Mouse (Mus musculus) MEL-GATA-1-ER (cell line): ENCODE measurements around the gene Hspa12a.

Experiments used
- DNase-seq: peaks from one replicate; pipeline ENCODE4 v3.0.0-alpha.2; 2012; ENCODE audit warnings: low read depth; ENCODE audit errors: extremely low read depth

The Hspa12a gene

GRCm38 (mm10) chr19:58823301-58823700 is 120.2 kb downstream of the Hspa12a start:
- DNase-seq: no peak

- no peak for DNase-seq
Observed at GRCm38 (mm10) chr19:58822454-58823200, 120.8 kb downstream of the Hspa12a start.

DNA sequence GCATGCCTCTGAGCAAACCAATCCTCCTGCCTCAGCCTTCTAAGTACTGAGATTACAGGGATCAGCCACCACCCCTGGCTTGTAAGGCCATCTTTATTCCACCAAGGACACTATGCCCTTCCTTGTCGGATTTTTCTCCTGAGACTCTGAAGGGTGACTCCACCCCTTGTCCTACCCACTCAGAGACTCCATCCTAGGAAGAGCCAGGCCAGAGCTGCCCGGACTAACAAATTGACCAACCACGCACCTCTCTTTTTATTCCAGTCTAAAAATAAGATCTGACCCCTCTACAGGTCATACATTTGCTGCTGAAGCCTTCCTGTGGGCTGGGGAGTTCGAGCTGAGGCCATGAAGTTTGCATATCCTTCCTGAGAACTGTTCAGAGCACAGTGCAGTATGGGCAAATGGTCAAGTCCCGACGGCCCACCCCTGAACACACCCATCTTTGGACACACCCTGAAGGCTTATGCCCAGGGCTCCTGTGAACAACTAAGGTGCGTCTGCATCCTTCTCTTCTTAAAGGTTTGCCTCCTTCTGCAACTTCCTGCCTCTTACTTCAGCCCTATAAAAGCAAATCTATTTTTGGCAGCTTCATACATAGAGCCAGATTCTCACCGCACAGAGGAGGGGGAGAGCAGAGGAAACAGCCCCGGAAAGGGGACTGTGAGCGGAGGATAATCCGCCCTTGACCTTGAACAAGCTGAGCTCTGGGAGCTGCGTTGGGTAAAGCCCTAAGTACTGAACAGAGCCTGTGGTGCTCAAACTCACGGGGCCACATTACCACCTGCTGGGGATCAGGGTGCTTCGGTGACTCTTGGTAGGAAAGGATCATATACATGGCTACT is 124.7 kb downstream of the Hspa12a start:
- DNase-seq: no peak

DNA sequence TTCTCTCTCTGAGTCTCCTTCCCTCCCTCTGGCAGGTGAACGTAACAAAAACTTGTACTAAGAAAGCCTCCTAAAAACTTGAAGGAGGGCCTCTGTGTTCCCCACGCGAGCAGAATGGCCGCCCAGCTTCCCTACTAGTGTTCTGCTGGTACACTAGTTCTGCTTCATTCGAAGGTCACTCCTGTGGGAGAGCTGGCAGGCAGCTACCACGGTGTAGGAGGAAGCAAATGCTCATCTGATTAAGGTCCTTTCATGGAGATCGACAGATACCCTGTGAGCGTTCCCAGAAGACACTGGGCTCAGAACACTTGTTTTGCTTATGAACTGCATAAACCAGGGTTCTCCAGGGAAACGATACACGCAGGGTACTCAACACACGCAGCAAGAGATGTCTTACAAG is 126.1 kb downstream of the Hspa12a start:
- DNase-seq: no peak

DNA sequence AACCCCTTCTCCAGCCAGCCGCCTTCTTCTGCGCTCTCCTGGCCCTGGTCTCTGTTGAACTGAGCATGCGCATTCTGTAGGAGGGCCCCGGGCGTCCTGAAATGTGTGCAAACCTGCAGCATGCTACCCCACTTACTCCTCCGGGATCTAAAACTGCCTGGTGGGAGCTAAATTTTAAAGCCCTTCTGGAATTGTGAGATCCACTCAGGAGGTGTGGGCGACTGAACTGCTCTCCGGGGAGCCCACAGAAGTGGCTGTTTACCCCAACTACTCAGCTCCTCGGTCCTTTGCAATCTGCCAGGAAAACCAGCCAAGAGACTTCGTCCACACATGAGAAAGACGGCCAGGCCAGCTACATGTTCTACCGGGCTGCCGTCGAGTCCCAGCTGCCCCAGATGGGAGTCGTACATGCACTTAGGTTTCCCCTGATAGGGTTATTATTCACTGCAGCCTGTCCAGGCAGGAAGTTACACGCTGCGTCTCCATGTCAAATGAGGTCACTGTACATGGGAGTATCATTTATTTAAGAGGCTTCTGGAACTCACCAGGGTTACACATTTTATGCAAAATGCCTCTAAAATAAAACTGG is 126.9 kb downstream of the Hspa12a start:
- no peak for DNase-seq

DNA sequence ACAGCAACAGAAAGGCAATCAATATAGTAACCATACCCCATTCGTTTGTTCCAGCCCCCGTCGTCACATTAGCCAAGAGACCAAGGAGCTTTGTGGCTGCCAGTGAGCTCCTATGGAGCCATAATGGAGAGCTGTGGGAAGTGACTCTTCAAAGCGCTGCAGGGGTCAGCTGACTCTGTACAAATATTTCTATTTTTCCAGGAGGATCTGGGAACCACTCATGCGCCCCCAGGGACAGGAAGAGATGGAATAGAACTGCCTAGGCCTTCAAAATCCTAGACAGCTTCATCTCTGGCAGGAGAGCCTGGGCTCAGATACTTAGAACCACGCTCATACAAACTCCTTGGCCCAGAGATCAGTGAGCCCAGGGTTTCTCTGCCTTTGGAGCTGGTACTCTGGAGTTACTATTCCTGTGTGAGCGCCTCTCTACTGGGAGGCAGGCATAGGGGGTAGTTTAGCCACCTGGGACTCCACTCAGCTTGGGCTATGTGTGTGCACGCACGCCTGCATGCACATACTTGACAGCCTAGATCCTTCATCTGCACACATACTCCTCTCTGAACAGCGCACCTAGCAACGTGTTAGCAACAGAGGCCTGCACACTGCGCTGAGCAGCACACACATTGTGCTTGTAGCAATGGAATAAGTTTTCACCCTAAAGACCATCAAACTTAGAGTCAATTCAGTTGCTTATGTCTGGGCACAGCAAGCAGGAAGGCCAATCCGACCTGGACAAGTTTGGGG is 128.1 kb downstream of the Hspa12a start:
- no peak for DNase-seq

DNA sequence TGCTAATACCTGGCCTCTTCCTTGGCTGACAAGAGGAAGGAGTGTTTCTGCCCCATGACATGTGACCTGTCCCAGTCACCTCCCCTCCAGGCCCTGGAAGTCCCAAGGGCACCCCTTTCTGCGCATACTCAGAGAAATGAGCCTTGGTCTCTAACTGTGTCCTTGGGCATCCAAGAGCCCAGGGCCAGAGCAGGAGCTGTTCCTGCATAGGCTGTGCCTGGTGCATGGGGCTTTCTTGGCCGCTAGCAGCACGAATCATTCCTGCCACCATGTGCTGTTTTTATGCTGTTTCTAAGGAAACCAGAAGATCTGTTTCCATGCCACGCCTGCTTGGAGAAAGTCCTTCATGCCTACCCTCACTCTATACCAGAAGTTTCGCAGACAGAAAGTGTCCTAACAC is 132.9 kb downstream of the Hspa12a start:
- DNase-seq: no peak

DNA sequence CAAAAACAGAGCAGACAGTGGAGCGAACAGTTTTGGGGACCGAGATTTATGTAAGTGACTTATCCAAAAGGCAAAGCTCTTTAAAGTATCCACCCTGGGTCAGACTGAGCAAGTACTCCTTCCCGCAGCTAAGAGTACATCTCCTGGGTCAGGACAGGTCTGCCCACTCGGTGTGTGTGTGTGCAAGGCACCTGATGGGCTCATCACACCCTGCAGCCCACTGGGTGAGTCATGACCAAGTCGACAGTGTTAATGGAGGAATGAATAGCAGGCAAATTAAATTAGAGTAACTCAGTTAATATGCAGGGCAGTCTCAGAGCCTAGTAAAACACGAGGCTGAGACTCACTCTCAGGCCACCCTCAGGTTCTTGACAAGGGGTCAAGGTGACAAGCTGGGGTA is 134.6 kb downstream of the Hspa12a start:
- no peak for DNase-seq

DNA sequence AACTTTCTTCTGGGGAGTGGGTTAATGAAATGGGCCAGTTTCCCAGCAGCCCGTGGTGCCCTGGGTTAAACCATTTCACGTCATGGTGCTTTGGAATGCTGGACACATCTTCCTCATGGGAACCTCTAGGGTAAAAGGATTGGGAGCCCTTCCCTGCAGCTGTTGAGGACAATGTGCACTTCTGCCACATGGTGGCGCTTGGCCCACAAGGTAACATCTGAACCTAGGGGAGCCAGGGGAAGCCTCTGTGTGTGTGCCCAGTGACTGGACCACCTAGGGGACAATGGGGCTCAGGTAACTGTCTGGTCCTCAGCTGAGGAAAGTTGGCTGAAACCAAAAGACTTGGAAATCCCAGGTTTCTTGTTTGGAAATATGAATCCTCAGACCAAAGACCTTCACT is 137.1 kb downstream of the Hspa12a start:
- DNase-seq: no peak

DNA sequence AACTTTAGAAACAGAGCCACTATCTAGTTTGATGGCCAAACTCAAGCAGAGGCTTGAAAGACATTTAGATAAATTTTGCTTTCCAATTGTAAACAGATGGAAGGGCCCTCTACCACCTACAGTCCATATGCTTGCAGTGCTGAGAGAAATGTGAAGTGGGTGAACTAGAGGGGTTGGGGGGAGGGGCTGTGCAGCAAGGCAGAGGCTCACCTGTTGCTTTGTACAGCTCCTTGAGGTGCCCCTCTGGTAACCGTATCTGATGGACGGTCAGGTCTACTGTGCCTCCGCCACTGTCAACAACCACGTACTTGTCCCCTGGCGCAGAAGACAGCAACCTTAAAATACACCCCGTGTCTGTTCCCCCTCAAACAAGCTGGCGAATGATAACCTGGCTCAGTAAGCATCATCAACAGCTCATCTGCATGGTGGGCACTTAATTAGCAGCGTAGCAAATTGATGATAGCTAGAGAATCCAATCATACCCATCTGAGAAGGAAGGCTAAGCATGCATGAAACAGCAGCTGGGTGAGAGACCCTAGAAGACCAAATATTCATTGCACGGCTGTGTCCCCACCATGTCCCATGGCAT is 138.2 kb downstream of the Hspa12a start:
- no peak for DNase-seq

DNA sequence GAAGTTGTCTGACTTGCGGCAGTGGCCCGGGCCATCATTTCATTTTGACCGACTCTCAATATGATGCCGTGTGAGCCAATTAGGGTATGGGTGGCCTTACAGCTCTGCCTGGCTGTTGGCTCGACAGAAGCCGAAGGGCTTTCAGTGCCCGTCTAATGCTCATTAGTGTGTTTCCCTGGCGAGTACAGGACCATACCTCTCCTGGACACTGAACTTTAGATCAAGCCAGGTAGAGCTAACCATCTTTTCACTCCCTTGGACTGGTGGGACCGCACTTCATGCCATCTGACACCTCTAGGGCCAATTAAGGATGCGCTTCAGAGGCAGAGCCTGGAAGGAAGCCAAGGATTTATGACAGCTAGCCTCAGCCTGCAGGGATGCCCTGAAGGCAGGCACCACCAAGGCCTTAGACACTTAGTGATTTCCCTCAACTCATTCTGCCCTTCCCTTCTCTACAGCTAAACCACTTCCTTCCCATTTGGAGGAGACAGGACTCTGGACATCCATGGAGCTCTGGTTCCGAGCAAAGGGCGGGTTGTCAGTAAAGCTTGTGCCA is 148.3 kb downstream of the Hspa12a start:
- no peak for DNase-seq

DNA sequence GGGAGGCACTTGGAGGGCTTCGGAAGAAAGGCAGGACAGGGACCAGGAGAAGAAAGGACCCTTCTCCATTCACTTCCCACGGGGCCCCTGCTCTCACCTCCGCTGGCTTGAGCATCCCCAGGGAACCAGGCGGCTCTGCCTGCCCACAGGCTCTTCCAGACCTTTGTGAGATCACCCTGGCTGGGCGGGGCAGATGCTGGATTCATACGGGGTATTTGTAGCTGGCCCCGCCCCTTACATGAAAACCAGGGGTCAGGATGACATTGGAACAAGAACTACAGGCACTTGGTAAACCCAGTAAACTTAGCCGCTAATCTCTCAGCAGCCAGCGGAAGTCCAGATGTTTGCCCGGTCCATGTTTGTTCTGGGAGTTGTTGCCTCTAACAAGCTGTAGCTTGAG is 149.2 kb downstream of the Hspa12a start, which contains the start of gene 1700019N19Rik:
Gene 1700019N19Rik, minus strand, starts transcription at position 178 of the 400 bp plus-strand sequence.
- no peak for DNase-seq

DNA sequence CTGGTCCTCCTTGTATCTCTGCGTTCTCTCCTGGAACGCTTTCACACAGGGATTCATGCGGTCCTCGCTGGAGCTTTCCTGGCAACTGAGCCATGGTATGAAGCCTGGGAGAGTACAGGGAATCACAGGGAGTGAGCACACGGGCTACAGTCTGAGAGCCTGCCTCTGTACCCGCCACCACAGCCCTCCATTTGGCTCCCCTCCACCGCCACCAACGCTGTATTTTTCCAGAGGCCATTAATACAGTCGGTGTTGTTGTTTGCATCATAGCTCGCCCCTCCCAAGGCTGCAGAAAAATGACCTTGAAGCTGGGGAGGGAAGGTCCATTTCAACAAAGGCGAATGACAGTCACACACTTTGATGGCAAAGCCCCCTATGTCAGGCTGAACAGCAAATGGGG is 154.3 kb downstream of the Hspa12a start:
- DNase-seq: no peak

- no peak for DNase-seq
Observed at GRCm38 (mm10) chr19:58783938-58784337, 159.5 kb downstream of the Hspa12a start.

- DNase-seq: no peak
Observed at GRCm38 (mm10) chr19:58781566-58781965, 161.9 kb downstream of the Hspa12a start.

DNA sequence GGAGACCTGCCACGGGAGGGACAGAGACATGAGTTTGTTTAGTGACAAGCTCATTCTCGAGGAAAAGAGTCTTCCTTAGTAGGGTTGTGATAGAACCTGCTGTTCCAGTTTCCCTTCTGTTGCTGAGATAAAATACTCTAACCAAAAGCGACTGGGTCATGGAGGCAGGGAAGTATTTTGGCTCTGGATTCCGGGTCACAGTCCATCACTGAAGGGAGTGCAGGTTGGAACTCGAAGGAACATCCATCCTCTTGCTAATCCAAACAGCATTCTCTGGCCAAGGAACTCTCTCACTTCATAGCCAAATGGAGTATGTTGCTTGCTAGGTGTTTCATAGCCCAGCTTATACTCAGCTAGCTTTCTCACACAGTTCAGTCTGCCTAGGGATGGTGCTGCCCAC is 167.0 kb downstream of the Hspa12a start:
- DNase-seq: no peak

DNA sequence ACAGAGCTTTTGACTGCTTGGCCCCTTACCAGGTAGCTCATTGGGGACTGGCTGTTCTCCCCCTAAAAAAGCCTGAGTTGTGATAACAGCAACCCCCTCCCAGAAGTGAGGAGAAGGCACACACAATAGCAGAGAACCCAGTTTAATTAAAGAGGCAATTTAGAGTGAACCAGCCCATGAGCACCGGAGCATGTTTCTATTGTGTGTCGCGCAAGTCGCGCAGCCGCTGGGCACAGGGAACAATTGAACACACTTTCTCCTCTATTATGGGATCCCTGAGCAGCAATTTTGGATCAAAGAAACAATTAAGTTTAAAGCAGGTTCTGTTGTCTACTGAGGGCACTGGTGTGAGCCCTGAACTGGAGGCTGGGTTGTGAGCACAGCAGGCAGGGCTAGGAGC is 176.1 kb downstream of the Hspa12a start:
- no peak for DNase-seq

DNA sequence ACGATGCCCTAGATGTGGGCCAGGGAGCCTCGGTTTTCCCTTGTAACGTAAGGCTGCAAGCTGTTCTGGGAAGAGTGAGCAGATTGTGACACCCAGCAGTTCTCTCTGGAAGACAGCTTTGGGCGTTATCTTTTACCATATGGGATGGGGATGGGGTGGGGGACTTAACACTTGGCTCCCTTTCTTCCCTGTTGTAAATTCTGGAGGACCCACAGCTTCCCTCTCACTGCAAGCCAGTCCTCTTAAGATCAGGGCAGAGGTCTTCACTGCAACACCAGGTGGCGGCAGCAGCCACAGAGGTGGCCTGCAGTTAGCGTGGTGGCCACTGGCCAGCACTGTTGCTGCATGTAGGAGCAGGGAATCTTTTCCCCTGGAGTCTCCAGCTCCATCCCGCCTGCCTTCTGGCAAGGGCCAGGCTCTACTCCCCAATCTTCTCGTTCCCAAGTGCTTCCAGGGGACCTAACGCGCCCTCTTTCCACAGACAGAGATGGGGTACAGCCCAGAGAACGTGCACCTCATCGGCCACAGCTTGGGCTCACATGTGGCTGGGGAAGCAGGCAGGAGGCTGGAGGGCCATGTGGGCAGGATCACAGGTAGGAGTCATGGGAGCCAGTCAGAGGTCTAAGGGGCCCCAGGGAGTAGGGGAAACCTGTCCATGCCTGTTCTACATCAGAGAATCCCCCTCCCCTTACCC is 180.5 kb downstream of the Hspa12a start:
- no peak for DNase-seq

- DNase-seq: no peak
Observed at GRCm38 (mm10) chr19:58762316-58762715, 181.1 kb downstream of the Hspa12a start.

DNA sequence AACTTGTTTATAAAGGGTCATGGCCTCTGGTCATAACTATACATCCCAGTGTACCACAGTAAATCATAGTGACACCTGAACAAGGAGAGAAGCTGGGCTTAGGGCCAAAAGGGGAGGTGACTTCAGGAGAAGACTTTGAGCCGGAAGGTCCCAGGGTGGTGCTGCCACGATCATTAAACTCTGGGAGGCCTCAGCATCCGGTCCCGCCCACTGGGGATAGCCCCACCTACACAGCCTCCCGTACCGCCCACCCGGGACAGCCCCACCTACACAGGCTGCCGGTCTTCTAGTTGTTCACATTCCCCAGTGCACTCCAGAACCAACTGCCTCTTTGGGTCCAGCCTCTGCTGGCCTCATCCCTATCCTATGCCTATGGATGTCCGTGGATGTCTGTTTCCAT is 184.0 kb downstream of the Hspa12a start, which contains the start of gene Pnliprp2:
Gene Pnliprp2, plus strand, starts transcription at position 297 of the 400 bp plus-strand sequence.
- DNase-seq: no peak
